Mouse (Mus musculus) cerebellum, postnatal 4 days (tissue): Measurements from ENCODE around the gene Gm20431.

ENCODE experiments used
- DNase-seq, 2 experiments: peaks; one replicate each; pipeline ENCODE4 v3.0.0; 2022; ENCODE audit warnings: low spot score in 2 of 2, mixed read lengths in 1 of 2

Gene Gm20431

DNA sequence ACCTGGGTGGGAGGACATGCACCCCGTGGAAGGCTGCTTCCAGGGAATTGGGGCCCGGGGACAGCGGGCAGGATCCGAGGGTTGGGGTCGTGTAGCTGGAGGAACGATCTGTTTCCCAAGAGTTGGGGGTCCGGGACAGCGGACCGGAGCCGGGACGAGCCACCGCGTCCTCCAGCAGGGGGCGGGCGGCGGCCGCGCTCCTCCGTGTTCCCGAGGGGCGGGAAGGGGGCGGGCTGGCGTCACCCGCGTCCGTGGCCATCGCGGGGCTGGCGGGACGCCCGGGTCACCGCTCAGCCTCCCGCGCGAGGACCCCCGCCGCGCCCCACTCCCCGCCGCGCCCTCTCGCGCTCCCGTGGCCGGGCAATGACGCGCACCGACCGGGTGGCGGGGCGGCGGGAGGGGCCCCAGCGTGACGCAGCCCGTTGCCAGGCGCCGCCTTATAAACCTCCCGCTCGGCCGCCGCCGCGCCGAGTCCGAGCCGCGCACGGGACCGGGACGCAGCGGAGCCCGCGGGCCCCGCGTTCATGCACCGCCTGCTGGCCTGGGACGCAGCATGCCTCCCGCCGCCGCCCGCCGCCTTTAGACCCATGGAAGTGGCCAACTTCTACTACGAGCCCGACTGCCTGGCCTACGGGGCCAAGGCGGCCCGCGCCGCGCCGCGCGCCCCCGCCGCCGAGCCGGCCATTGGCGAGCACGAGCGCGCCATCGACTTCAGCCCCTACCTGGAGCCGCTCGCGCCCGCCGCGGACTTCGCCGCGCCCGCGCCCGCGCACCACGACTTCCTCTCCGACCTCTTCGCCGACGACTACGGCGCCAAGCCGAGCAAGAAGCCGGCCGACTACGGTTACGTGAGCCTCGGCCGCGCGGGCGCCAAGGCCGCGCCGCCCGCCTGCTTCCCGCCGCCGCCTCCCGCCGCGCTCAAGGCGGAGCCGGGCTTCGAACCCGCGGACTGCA, 27.5 kb upstream of the Gm20431 start, which contains the start of gene Cebpb:
Cebpb (plus strand) TSS at position 418 of the 954 bp plus-strand sequence.
- peak; percentile 53 to 72 for DNase-seq

DNA sequence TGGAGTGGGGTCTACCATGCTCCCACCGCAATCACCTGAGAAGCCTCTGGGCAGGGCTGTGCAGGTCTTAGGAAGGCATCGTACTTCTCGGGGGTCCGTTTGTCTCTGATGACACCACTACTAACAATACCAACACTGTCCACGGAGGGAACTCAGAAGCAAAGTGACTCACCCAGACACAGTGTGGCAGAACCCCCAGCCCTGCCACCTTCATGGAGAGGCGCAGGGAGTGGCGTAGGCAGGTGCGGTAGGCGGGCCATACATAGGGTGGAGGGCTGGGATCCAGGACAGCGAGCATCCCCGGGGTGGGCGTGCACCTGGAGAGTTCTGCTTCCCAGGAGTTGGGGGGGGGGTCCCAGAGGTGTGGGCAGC, 26.8 kb upstream of the Gm20431 start:
- DNase-seq, result no peak

DNA sequence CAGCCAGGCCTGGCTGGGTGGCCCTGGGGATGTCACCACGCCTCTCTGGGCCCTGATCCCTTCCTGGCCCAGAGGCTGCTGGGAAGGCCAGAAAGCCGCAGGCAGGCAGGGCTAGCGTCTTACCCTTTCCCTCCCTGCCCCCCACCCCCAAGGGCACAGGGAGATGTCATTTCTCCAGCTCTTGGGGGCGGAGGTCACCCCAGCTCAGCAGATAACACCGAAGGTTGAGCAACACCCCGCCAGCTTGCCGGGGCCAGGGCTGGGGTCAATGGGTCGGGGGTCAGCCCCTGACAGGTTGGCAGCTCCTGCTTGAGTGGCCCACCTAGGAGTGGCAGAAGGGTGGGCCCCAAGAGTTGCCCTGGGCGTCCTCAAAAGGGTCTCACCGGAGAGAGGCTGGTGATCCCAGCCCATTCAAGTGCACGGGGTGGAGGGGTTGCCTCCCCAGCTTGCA, 26.4 kb upstream of the Gm20431 start:
- no peak for DNase-seq

DNA sequence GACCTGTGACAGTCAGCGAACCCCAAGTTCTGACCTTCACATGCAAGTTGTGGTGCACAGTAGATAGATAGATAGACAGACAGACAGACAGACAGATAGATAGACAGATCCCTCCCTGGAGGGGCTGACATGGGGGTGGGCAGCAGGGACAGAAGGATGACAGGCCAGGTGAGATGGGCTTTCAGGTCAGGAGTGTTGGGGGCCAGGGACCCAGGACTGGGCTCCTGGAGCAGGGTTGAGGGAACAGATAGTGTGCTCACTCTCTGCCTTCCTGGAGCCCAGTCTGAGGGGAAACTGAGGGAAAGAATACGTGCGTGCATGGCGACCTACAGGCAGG, 25.9 kb upstream of the Gm20431 start:
- no peak for DNase-seq

DNA sequence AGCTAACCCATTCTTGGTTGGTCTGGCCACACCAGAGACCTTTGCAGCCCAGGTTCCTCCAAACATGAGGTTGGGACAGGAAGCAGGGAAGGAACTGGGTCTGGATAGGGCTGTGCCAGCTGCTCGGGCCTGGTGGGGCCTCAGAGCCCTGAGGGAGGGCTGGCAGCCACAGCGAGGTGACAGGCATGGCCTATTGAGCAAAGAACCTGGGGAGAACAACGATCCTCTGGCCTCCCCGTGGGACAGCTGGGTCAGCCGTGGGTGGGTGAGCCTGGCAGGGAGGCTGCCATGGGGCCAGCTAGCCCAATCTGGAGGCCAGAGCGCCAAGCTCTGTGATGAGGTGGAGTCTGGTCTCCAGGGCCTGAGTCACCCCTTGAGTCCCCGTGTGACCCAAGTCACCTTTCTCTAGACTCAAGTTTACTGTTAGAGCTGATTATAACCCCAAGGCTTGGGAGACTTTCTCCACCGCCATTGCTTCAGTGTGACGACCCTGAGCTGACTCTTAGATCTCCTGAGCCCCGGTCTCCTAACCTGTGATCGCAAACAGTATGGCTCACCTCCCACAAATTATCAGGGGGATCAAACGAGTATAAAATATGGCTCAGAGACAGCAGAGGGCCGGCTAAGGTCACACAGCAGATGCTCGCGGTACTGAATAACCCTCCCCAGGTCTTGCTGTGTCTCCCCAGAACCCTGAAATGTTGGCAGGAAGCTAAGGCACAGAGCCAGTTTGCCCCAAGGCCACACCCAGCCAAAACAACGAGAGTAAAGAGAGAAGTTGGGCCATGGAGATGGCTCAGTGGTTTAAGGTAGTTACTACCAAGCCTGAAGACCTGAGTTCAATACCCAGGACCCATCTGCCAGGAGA, 25.3 kb upstream of the Gm20431 start:
- no peak for DNase-seq

DNA sequence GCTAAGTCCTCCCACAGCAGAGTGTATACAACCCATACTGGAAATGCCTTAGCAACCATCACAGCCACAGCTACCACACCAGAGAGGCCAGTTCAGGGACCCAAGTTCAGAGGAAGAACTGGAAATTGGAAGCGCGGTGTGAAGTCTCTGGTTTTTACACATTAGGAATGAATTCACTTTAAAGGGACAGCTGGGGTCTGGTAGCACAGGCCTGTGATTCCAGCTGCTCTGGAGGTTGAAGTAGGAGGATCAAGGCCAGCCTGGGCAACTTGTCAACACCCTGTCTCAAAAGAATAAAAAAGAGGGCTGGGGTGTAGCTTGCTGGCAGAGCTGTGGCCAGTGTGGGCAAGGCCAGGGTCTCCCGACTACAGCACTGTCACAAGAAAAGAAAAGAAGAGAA, 24.6 kb upstream of the Gm20431 start:
- no peak for DNase-seq

DNA sequence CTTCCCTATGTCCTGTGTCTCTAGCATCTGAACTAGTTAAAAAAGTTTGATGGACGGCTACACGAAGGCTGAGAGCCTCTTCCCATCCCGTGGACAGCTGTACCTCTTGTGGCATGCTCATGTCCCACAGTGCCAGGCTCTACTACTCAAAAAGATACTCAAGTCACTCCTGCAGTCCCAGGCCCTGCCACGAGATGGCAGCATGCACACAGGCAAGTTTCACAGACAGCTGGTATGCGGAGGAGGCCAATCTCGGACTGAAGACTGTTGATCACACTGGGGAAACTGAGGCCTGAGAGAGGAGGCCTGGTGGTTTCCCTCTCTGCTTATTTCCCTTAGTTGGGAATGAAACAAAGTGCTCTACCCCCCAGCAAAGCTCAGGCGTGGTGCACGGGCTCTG, 23.8 kb upstream of the Gm20431 start:
- DNase-seq, result peak; percentile 96 to 98

DNA sequence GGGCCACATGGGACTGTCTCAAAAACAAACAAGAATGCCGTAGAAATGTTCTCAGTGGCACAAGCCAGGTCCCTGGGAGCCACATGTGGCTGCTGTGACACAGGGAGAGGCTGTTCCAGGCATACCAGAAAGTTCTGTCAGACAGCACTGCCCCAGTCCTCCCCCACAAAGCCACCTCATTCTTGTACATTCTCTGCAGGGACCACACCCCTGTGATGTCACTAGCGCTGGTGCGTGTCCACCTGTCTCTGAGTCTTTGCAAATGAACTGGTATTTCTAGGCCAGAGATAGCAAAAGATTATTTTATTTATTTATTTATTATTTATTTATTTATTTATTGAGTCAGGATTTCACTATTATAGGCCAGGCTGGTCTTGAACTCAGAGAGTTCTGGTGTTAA, 22.4 kb upstream of the Gm20431 start:
- no peak for DNase-seq

DNA sequence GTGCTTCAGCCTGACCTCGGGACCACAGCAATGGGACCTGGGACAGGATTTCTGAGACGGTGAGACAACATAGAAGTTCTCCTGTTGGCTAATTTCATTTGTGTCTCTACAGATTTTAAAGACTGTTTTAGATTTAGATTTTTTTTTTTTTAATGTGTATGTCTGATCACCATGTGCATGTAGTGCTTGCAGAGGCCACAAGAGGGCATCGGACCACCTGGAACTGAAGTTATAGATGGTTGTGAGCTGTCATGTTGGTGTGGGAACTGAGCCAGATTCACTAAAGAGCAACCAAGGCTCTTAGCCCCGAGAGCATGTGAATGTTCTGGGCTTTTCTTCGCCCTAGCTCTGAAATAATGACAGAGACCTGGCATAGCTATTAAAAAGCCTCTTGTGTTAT, 19.4 kb upstream of the Gm20431 start:
- DNase-seq, result peak in 1 of 2 experiments; percentile 57

DNA sequence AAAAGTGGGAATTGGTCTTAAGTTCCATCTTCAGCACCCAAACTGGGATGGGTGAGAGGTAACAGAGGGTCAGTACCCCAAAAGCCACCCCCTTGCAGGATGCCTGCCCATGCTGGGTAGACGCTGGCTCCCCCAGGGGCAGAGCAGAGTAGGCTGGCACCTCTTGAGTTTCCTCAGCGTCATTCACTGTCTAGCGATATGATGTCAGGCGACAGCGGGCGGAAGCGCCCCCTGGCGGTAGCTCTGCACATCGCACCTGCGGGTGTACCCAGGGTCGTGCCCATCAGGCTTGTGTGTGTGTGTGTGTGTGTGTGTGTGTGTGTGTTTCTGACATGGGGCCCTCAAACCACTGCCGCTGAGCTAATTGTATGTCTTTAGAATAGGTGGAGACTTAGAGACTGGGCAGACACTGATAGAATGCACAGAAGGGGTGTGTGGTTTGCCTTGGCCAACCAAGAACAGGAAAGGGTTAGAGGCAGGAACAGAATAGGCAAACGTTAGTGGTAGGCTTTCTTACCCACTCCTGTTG, 18.7 kb upstream of the Gm20431 start:
- peak; percentile 90 to 91 for DNase-seq

DNA sequence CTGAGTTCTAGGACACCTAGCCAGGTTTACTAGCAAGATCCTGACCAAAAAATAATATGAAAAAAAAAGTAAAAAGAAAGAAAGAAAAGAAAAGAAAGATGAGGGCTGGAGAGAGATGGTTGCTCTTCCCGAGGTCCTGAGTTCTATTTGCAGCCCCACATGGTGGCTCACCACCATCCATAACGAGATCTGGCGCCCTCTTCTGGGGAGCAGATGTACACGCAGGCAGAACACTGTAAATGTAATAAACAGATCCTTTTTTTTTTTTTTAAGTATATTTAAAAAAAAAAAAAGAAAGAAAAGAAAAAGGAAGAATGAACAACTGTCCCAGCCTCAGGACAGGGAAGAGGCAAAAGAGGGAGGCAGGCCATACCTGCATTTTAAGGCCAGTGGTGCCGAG, 17.3 kb upstream of the Gm20431 start:
- DNase-seq, result no peak

DNA sequence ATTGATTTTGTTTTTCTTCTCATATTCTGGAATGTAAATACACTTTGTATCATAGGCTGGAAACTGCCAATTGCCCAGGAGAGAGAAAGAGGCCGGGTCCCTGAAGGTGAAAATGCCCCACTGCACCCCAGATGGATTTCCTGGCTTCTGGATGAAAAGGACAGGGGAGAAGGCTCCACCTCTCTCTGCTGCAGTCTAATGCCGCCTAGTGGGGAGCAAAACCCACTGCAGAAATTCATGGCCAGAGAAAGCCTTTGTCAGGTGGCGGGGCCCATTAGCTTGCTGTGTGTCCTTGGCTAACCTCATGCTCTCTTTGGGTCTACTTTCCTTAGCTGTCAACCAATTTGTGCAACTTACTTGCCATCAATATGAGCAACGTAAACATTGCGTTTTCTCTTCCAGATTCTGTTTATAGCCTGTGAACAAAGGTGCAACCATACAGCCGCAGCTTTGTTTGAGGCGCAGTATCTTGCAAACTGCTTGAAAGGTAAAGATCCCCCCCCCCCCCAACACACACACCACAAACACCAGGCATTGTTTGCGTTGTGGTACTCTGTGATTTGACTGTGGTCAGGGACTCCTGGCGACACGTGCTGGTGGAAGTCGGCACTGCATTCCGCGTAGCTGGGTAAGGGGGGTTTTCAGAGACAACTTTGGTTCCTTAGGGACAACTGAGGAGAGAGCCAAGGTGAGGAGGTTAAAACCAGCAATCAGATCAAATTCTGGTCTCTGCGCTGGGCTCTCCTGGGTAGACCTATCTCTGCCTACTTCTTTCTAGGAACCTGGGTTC, 14.0 kb upstream of the Gm20431 start:
- no peak for DNase-seq

DNA sequence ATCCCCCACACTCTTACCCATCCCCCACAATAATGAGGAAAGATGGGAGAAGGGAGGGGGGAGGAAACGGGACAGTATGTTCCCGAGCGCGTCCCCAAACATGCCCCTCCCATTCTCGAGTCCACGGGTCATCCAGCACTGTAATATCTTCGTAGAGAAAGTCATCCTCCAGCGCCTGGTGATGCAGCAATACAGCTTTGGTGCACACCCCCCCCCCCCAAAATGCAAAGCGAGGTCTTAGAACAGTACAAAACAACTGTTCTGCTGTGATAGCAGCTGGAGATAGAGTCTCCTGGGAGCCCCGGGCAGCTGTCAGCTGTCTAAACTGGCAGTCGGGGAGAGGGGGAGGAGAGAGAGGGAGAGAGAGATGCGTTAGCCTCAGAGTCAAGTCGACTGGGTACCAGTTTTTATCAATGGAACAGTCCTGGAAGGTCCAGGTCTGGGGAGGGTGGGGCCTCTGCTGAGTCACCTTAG, 11.0 kb upstream of the Gm20431 start:
- DNase-seq, result no peak

DNA sequence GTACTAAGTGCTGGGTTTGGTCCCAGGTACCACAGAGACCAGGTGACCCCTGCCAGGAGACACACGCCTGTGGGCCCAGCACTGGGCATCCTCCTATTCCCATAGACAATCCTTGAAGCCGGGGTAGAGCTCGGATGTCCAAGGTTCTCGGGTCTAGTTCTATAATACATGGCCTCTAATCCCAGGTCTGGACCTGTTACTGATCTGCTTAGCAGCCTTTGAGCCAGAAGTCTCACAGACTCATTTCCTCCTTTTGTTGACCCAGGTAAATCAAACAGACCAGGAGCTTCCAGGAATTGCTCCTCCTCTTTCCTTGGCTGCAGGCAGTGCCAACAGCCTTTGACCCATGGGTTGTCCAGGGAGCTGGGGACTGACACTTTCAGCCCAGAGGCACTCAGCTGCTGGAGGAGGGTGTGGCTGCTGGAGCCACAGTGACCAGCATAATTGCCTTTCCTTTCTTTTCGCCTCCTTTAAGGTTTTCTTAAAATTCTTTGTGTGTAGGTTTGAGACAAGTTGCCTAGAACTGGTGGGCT, 9.9 kb upstream of the Gm20431 start:
- DNase-seq, result no peak

DNA sequence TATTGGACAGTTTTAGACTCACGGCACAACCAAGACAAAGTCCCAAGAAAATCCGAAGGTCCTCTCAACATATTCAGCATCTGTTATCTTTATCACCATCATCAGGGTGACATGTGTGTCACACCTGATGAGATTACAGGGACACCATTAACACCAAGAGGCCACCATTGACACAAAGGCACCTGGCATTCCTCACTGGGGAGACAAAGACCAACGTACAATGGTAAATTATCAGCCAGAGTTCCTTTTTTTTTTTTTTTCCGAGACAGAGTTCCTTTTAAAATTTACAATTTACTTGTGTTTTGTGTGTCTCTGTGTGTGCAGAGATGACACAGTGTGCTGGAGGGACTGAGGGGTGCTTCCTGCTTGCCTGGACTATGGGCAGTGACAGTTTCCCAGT, 8.1 kb upstream of the Gm20431 start:
- DNase-seq, result no peak

DNA sequence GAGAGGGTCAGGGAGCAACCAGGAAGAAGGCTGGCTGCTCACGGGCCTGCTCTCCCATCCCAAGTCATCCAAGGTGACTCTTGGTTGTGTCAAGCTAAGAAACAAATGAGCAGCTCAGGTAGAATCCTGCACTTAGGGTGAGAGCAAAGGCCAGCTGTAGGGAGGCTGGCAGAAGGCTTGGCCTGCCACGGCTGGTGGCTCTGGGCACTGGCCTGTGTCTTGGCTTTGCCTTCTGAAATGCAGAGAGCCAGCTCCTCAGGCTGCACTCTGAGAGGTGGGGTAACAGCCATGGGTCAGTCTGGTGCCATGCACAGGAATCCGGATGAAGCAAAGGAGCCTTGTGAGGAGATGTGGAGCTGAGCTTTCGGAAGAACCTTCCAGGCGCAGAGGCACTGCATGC, 7.1 kb upstream of the Gm20431 start:
- no peak for DNase-seq

DNA sequence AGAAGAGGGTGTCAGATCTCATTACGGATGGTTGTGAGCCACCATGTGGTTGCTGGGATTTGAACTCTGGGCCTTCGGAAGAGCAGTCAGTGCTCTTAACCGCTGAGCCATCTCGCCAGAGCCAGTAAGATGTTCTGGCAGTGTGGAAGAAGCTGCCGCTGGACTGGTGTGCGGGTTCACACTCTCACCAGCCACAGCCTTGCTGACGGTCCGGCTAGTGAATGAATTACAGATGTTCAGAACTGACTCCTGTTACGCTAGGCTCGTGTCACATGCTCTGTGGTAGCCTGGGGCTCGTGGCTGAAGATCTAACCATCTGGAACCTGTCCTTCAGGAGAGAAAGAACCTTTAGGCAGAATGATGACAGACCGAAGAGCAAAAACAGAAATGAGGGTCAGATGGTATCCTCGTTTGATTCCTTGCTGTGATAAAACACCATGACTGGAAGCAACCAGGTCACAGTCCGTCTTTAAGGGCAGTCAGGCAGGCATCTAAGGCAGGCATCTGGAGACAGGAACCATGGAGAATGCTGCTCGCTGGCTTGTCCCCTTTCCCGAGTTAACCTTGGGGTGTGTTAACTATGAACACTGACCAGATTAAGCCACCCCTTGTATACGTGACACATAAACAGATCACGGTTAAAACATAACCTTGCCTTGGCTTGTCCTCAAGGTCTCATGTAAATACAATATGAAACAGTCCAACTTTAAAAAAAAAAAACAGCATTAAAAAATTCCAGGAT, 4.8 kb upstream of the Gm20431 start:
- DNase-seq, result no peak

DNA sequence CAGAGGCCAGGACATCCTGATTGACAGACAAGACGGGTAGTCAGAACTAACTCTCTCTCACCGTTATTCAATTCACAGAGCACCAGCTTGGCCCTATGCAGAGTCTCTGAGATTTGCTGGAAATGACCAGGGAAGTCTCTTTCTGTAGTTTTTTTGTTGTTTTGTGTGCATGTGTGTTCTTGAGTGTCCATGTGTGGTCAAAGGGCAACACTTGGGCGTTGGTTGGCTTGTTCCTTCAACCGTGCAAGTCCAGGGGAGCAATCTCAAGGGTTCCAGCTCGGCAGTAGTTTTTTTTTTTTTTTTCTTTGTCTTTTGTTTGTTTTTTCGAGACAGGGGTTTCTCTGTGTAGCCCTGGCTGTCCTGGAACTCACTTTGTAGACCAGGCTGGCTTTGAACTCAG, 1.4 kb upstream of the Gm20431 start:
- no peak for DNase-seq

DNA sequence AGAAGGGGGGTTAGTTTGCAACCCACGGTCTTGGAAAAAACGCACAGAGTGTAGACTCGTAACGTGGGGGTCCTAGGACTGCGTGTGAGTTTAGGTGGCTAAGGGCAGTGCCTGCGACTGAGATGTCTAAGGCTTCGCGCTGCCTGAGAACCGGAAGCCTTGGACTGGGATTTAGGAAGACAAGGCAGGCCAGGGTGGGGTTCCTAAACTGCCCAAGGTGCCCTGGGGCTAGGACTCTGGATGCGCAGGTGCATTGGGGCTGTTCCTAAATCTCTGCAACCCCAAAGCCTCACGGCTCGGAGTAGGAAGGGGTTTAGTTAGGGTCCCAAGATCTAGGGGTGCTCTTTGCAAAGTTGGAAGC, 705 bp downstream of the Gm20431 start:
- DNase-seq, result no peak

DNA sequence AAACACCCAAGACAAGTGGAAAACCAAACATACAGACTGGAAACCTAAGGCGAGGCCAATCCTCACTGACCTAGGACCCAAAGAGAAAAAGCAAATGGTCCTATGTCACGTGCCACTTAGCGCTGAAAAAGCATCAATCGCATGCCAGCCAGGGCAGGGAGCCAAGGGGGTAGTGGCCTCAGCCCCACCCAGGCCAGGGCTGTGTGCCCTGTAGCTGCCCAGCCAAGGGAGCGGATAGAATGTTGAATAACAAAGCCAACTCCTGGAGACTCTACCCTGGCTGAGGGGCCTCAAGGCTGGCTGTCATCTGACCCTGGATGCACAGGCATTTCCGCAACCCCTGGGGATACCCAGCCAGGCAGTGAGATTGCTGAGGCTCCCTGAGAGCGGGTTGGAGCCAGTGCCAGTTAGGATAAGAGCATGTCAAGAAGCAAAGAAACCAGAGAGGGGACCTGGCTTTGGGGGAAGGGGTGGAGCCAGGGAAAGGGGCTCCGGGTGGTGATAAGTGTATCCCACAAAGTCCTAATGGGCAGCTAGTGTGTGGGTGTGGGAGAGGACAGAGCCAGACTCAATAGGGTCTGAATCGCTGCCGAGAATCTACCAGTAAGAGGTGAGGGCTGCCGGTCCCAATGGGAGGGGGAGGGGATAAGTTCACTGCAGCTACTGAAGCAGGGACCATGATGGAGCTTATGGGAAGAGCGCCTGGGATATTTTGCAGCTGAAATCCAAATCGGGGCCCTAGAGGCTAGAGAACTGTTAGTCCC, 1.3 kb downstream of the Gm20431 start:
- peak in 1 of 2 experiments; percentile 45 for DNase-seq
